Mouse (Mus musculus) stomach, embryonic 16.5 days (tissue): Measurements from ENCODE around the gene Dhx58. TPM values are rescaled to one million over a fixed set of nuclear protein-coding genes. Genes with fewer than 3 reads are reported as not detected.

Experiments
- ATAC-seq: fragments of 200-750 bp; cut with Nextera tagmentation; 2 replicates; pipeline ENCODE4 v1.8.0; 2017; ENCODE audit warnings: moderate number of reproducible peaks, moderate TSS enrichment; ENCODE audit not compliant: insufficient read depth, low FRiP score
- H3K27ac ChIP-seq: fragments of 300-500 bp; sonication (generic); 2 replicates; pipeline ENCODE4 v1.5.1; 2014; ENCODE audit warnings: low read length
- H3K27me3 ChIP-seq: fragments of 300-500 bp; sonication (generic); 2 replicates; pipeline ENCODE4 v1.6.1; 2014; ENCODE audit warnings: low read length, control low read depth, mixed read lengths; ENCODE audit not compliant: control insufficient read depth, insufficient read depth
- H3K36me3 ChIP-seq: fragments of 300-500 bp; sonication (generic); 2 replicates; pipeline ENCODE4 v1.6.1; 2014; ENCODE audit warnings: low read length; ENCODE audit not compliant: control insufficient read depth, insufficient read depth
- H3K4me1 ChIP-seq: fragments of 300-500 bp; sonication (generic); 2 replicates; pipeline ENCODE4 v1.6.1; 2014; ENCODE audit warnings: low read length, control low read depth, mixed read lengths; ENCODE audit not compliant: control insufficient read depth, insufficient read depth
- H3K4me2 ChIP-seq: fragments of 300-500 bp; sonication (generic); 2 replicates; pipeline ENCODE4 v1.6.1; 2014; ENCODE audit warnings: low read depth, low read length, mixed read lengths
- H3K4me3 ChIP-seq: fragments of 300-500 bp; sonication (generic); replicated peaks from 2 replicates; pipeline ENCODE4 v1.5.1; 2014; ENCODE audit warnings: mild to moderate bottlenecking, low read length
- H3K9ac ChIP-seq: fragments of 300-500 bp; sonication (generic); 2 replicates; pipeline ENCODE4 v1.6.1; 2014; ENCODE audit warnings: low read length
- H3K9me3 ChIP-seq: fragments of 300-500 bp; sonication (generic); replicated peaks from 2 replicates; pipeline ENCODE4 v1.6.1; 2016; ENCODE audit warnings: low read length, control low read depth; ENCODE audit not compliant: control insufficient read depth
- WGBS: fragments of 180-500 bp; shearing (Covaris S2); extraction: QIAGEN DNeasy Blood & Tissue Kit; methylation state at CpG from one replicate; pipeline ENCODE4 v1.1.7; 2014; 5-methylcytosine and 5-hydroxymethylcytosine counted together
- polyA plus RNA-seq: library from polyadenylated mRNA; unstranded; fragments of >200 nt; fragmentation: Nextera tagmentation; extraction: Ambion mirVana; gene quantifications from 2 replicates; pipeline ENCODE4 v1.2.1, GENCODE M21; 2015

Gene Dhx58
- polyA plus RNA-seq, 1 experiment from 2014 or later, result 2.8 TPM

- Histone ChIP-seq H3K9me3 (no peaks in the 10 kb centered on the region), H3K27me3 (no peaks in the 10 kb centered on the region), H3K4me2 (no peak overlapping the region), H3K4me3 (no peak overlapping the region), H3K4me1 (peaks cover 9% of the 10 kb centered on the region), H3K27ac (no peak overlapping the region), H3K36me3 (no peaks in the 10 kb centered on the region), H3K9ac (no peak overlapping the region)
- ATAC-seq, result no peak
- WGBS, result 70% methylated on average over 6 of the region's 6 CpGs
These were observed 24.5 kb upstream of the Dhx58 start for GRCm38 (mm10) chr11:100728601-100729000.

GRCm38 (mm10) chr11:100727201-100727600 lies 23.1 kb upstream of the Dhx58 start:
- no peak for ATAC-seq
- H3K4me2 ChIP-seq, result no peak overlapping the region
- H3K36me3 ChIP-seq, result no peaks in the 10 kb centered on the region
- H3K4me3 ChIP-seq, result no peak overlapping the region
- H3K4me1 ChIP-seq, result peaks cover 16% of the 10 kb centered on the region
- no peak overlapping the region for H3K27ac ChIP-seq
- H3K27me3 ChIP-seq, result no peaks in the 10 kb centered on the region
- H3K9ac ChIP-seq, result no peak overlapping the region
- WGBS, result 94% methylated on average over 3 of the region's 3 CpGs
- no peaks in the 10 kb centered on the region for H3K9me3 ChIP-seq

GRCm38 (mm10) chr11:100724919-100725512 lies 20.9 kb upstream of the Dhx58 start:
- Histone ChIP-seq H3K36me3 (no peaks in the 10 kb centered on the region), H3K4me2 (0 out of 2 replicates have a peak overlapping the region, but pooled peaks have one; percentile 4), H3K4me1 (peaks cover 28% of the 10 kb centered on the region), H3K9me3 (no peaks in the 10 kb centered on the region), H3K9ac (peak overlapping the region; percentile 55), H3K27me3 (no peaks in the 10 kb centered on the region), H3K4me3 (no peak overlapping the region), H3K27ac (peak overlapping the region; percentile 75)
- WGBS, result 13% methylated on average over 5 of the region's 5 CpGs
- peak; percentile 56; the same call in 1 of the 2 replicates for ATAC-seq

- H3K4me2 ChIP-seq, result no peak overlapping the region
- no peak for ATAC-seq
- H3K36me3 ChIP-seq, result no peaks in the 10 kb centered on the region
- H3K27ac ChIP-seq, result peak overlapping the region; percentile 64
- H3K9me3 ChIP-seq, result no peaks in the 10 kb centered on the region
- H3K4me1 ChIP-seq, result peaks cover 28% of the 10 kb centered on the region
- WGBS, result 58% methylated on average over 2 of the region's 2 CpGs
- no peak overlapping the region for H3K4me3 ChIP-seq
- 0 out of 2 replicates have a peak overlapping the region, but pooled peaks have one; percentile 4 for H3K9ac ChIP-seq
- no peaks in the 10 kb centered on the region for H3K27me3 ChIP-seq
These were observed 18.5 kb upstream of the Dhx58 start for GRCm38 (mm10) chr11:100722493-100723028.

GRCm38 (mm10) chr11:100721776-100722492 lies 17.9 kb upstream of the Dhx58 start:
- Histone ChIP-seq H3K27ac (peak overlapping the region; percentile 64), H3K27me3 (no peaks in the 10 kb centered on the region), H3K9me3 (no peaks in the 10 kb centered on the region), H3K4me2 (peak overlapping the region; percentile 14; the same call in 1 of the 2 replicates), H3K9ac (0 out of 2 replicates have a peak overlapping the region, but pooled peaks have one; percentile 4), H3K4me1 (peaks cover 28% of the 10 kb centered on the region), H3K4me3 (no peak overlapping the region), H3K36me3 (no peaks in the 10 kb centered on the region)
- no peak for ATAC-seq
- WGBS, result 62% methylated on average over 8 of the region's 8 CpGs

- no peaks in the 10 kb centered on the region for H3K36me3 ChIP-seq
- ATAC-seq, result no peak
- peak overlapping the region; percentile 64 for H3K27ac ChIP-seq
- peaks cover 28% of the 10 kb centered on the region for H3K4me1 ChIP-seq
- 59% methylated on average over 4 of the region's 4 CpGs for WGBS
- H3K9ac ChIP-seq, result no peak overlapping the region
- H3K4me2 ChIP-seq, result no peak overlapping the region
- H3K9me3 ChIP-seq, result no peaks in the 10 kb centered on the region
- no peak overlapping the region for H3K4me3 ChIP-seq
- H3K27me3 ChIP-seq, result no peaks in the 10 kb centered on the region
These were observed 17.2 kb upstream of the Dhx58 start for GRCm38 (mm10) chr11:100721254-100721653.

GRCm38 (mm10) chr11:100720345-100720744 lies 16.3 kb upstream of the Dhx58 start:
- Histone ChIP-seq H3K27ac (peak overlapping the region; percentile 25; the same call in 1 of the 2 replicates), H3K27me3 (no peaks in the 10 kb centered on the region), H3K9ac (no peak overlapping the region), H3K4me2 (no peak overlapping the region), H3K9me3 (no peaks in the 10 kb centered on the region), H3K4me3 (no peak overlapping the region), H3K4me1 (peaks cover 26% of the 10 kb centered on the region), H3K36me3 (no peaks in the 10 kb centered on the region)
- WGBS, result 62% methylated on average over 5 of the region's 5 CpGs
- ATAC-seq, result no peak

- no peak overlapping the region for H3K9ac ChIP-seq
- 84% methylated on average over 11 of the region's 11 CpGs for WGBS
- 0 out of 2 replicates have a peak overlapping the region, but pooled peaks have one; percentile 25 for H3K27ac ChIP-seq
These were observed 15.8 kb upstream of the Dhx58 start for GRCm38 (mm10) chr11:100719893-100720292.

GRCm38 (mm10) chr11:100719312-100719711 lies 15.2 kb upstream of the Dhx58 start:
- Histone ChIP-seq H3K27me3 (no peaks in the 10 kb centered on the region), H3K4me2 (no peak overlapping the region), H3K9me3 (no peaks in the 10 kb centered on the region), H3K4me3 (no peak overlapping the region), H3K36me3 (no peaks in the 10 kb centered on the region), H3K27ac (no peak overlapping the region), H3K9ac (no peak overlapping the region), H3K4me1 (peaks cover 22% of the 10 kb centered on the region)
- WGBS, result 78% methylated on average over 3 of the region's 3 CpGs
- no peak for ATAC-seq

More at GRCm38 (mm10) chr11:100719893-100720292, 15.8 kb upstream of the Dhx58 start:
- Histone ChIP-seq H3K27me3 (no peaks in the 10 kb centered on the region), H3K9me3 (no peaks in the 10 kb centered on the region), H3K4me2 (no peak overlapping the region), H3K4me3 (no peak overlapping the region), H3K36me3 (no peaks in the 10 kb centered on the region), H3K4me1 (peaks cover 22% of the 10 kb centered on the region)
- no peak for ATAC-seq
